In genomic region chr1:192191859-192192258, GRCm38 (mm10) we compare ENCODE assay signal across 11 mouse cellular contexts. TPM values are rescaled to one million over a fixed set of nuclear protein-coding genes. Genes with fewer than 3 reads are reported as not detected.
A peak's percentile ranks its signal among the peaks of the same experiment; 100 is the strongest.
DNase-seq lines count a peak whose midpoint lies in the region; ATAC-seq and TF ChIP-seq lines count a peak whose summit lies in the region.
"Had no signal": no experiment of that assay in that cellular context is flagged by ENCODE, and none has a peak within 500 bp of the region (broad histone marks: within the 10 kb centered on the region; RNA-seq: fewer than 3 reads in every experiment).

No protein-coding gene starts in this region.

- no peak for TF ChIP-seq CTCF in kidney, postnatal 0 days (IDR thresholded peaks at IDR 0.05; ENCODE audit: low read depth)
- TF ChIP-seq CTCF in cerebellum, adult 2 months (IDR thresholded peaks at IDR 0.05; ENCODE audit: borderline replicate concordance, insufficient read depth, low read depth, low read length): no peak

- no peak for TF ChIP-seq POLR2A in cerebellum, adult 2 months (IDR thresholded peaks at IDR 0.05; ENCODE audit: borderline replicate concordance, insufficient read depth, low read length)

- peaks cover 13% of the 10 kb centered on the region for H3K27me3 ChIP-seq in kidney, postnatal 0 days (ENCODE audit: insufficient read depth, low read length)
- no peaks in the 10 kb centered on the region for H3K27me3 ChIP-seq in cerebellum, adult 2 months (ENCODE audit: control insufficient read depth, insufficient read depth, low read length)
- peaks cover 11% of the 10 kb centered on the region for H3K27me3 ChIP-seq in intestine, embryonic 15.5 days (replicated peaks)

- no peaks in the 10 kb centered on the region for H3K9me3 ChIP-seq in kidney, postnatal 0 days (replicated peaks; ENCODE audit: low read length)
- no peaks in the 10 kb centered on the region for H3K9me3 ChIP-seq in intestine, embryonic 15.5 days
- H3K9me3 ChIP-seq: limb, embryonic 15.5 days had no signal

- H3K4me1 ChIP-seq in kidney, postnatal 0 days (replicated peaks; ENCODE audit: insufficient read depth, low read length): no peaks in the 10 kb centered on the region
- peaks cover 16% of the 10 kb centered on the region for H3K4me1 ChIP-seq in cerebellum, adult 2 months (ENCODE audit: control insufficient read depth, insufficient read depth, low read length)
- peaks cover 5% of the 10 kb centered on the region; the same call in 1 of the 2 replicates for H3K4me1 ChIP-seq in intestine, embryonic 15.5 days (replicated peaks)

- DNase-seq in kidney, postnatal 0 days (ENCODE audit: low spot score): no peak
- DNase-seq in kidney, postnatal 4 days: no peak
- DNase-seq in cerebellum, adult 2 months: peak; percentile 34 to 56
- peak; percentile 46 to 57 for DNase-seq in cerebellum, postnatal 25 days
- no peak for DNase-seq in adrenal gland, postnatal 10 days
- DNase-seq in adipocyte (ENCODE audit: low spot score): no peak
- DNase-seq in adrenal gland, adult (ENCODE audit: inconsistent age in 2 of 2, low spot score in 1 of 2): no peak

- no peak overlapping the region for H3K4me3 ChIP-seq in kidney, postnatal 0 days (replicated peaks; ENCODE audit: low read depth, low read length)
- peak overlapping the region; percentile 63 for H3K4me3 ChIP-seq in cerebellum, adult 2 months (replicated peaks; ENCODE audit: insufficient read depth, low read depth, low read length)
- H3K4me3 ChIP-seq in intestine, embryonic 15.5 days (replicated peaks): no peak overlapping the region

- H3K27ac ChIP-seq in kidney, postnatal 0 days: no peak overlapping the region
- peak overlapping the region; percentile 94 for H3K27ac ChIP-seq in cerebellum, adult 2 months (ENCODE audit: insufficient read depth, low read length)
- H3K27ac ChIP-seq in intestine, embryonic 15.5 days: no peak overlapping the region
- H3K27ac ChIP-seq: limb, embryonic 15.5 days had no signal

- no peak for ATAC-seq in kidney, postnatal 0 days (replicated peaks; ENCODE audit: low FRiP score, low read depth)
- ATAC-seq in intestine, embryonic 15.5 days: no peak

- H3K4me2 ChIP-seq in kidney, postnatal 0 days (ENCODE audit: low read length): peak overlapping the region; percentile 80; the same call in 1 of the 2 replicates
- peak overlapping the region; percentile 96 for H3K4me2 ChIP-seq in intestine, embryonic 15.5 days (replicated peaks)

- no peaks in the 10 kb centered on the region for H3K36me3 ChIP-seq in kidney, postnatal 0 days (ENCODE audit: insufficient read depth, low read length)
- H3K36me3 ChIP-seq in intestine, embryonic 15.5 days: no peaks in the 10 kb centered on the region
- H3K36me3 ChIP-seq: limb, embryonic 15.5 days had no signal

- WGBS in kidney, postnatal 0 days: 60% methylated on average over 8 of the region's 8 CpGs
- WGBS in cerebellum, adult 2 months: 17% methylated on average over 8 of the region's 8 CpGs
- 61% methylated on average over 8 of the region's 8 CpGs for whole genome bisulfite sequencing in intestine, embryonic 15.5 days

- H3K9ac ChIP-seq in kidney, postnatal 0 days (ENCODE audit: low read depth, low read length): no peak overlapping the region
- H3K9ac ChIP-seq in intestine, embryonic 15.5 days: no peak overlapping the region

RNA-seq across cellular contexts. Expression of gene Kcnh1, which starts 1.3 kb away (rescaled TPM):
- 0.92 and 1.3 TPM in 2 replicates for polyA plus RNA-seq in kidney, postnatal 0 days (2015; fragmentation: Nextera tagmentation; extraction: Ambion mirVana)
- 18.6 and 20.8 TPM in 2 replicates for polyA plus RNA-seq in cerebellum, adult 2 months (2012; rRNA removed)
- 0.99 and 1.2 TPM in 2 replicates for polyA plus RNA-seq in intestine, embryonic 15.5 days (2015; fragmentation: Nextera tagmentation; extraction: Ambion mirVana)
- under 1 TPM; 0.24 to 0.64 TPM for total RNA-seq in adrenal gland, postnatal 10 days (2021)
- total RNA-seq: hematopoietic stem cell, adult 5-6 weeks; megakaryocyte progenitor cell, adult 5-6 weeks had no signal

RNA-seq across cellular contexts. Expression of gene Rcor3, which starts 54.0 kb away (rescaled TPM):
- 29.9 and 33.8 TPM in 2 replicates for polyA plus RNA-seq in kidney, postnatal 0 days (2015; fragmentation: Nextera tagmentation; extraction: Ambion mirVana)
- polyA plus RNA-seq in cerebellum, adult 2 months (2012; rRNA removed): 38.7 and 38.9 TPM in 2 replicates
- polyA plus RNA-seq in intestine, embryonic 15.5 days (2015; fragmentation: Nextera tagmentation; extraction: Ambion mirVana): 21.4 and 25.5 TPM in 2 replicates
- 10 to 100 TPM; 28.8 to 42.4 TPM for total RNA-seq in adrenal gland, postnatal 10 days (2021)

Comparison
In these comparisons a context has a peak if more than half of its experiments do, and no peak if none do; other contexts are left out.
1. DNase-seq: peak in cerebellum, adult 2 months (2 of 2) and cerebellum, postnatal 25 days (2 of 2); none in kidney, postnatal 0 days (single experiment), kidney, postnatal 4 days (0 of 2), adrenal gland, postnatal 10 days (single experiment), adipocyte (single experiment) and adrenal gland, adult (0 of 2).